Mouse (Mus musculus): ENCODE results near the gene Ccdc34. TPM values are rescaled to one million over a fixed set of nuclear protein-coding genes. Genes with fewer than 3 reads are reported as not detected.
A peak's percentile ranks its signal among the peaks of the same experiment; 100 is the strongest.

The Ccdc34 gene
- polyA plus RNA-seq, 1 experiment from 2014 or later = 59.7 TPM

DNA sequence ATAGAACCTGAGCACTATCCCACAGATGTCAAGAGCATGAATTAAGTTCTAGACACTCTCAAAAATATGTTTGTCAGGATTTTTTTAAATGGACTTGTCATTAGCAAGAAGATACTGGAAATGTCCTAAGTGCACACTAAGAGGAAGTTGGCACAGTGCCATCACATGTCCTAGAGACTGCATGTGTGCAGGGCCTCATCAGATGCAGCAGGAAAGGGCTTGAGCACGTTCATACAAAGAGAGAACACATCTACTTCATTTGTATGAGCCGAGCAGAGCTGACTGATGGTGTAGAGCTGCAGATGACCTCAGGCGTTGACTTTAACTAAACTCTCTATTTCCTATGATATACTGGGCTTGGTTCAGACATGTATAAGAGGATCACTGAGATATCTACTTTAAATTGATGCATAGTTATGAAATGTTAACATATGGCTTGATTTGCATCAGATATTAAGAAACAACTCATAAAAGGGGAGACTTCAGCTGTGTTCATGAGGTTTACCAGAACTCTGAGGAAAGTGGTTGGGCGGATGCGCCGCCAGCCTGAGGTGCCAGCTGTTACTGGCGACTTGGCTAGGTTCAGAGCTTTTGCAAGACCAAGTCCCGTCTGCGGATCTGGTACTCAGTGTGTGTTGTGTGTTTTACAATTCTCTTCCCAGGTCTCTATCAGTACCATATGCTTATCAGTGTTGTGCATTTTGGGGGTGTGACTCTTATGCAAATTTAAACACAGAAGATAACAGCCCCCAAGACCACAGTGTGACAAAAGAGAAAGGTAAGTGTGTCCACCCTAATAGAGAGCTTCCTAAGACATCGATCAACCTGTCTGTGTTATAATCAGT lies 10.0 kb upstream of the Ccdc34 start:
- ATAC-seq (ENCODE audit: low FRiP score, low TSS enrichment) = no peak
- no peaks in the 10 kb centered on the region for H3K4me1 ChIP-seq (ENCODE audit: control insufficient read depth, insufficient read depth, low read length)
- peaks cover 50% of the 10 kb centered on the region for H3K36me3 ChIP-seq (ENCODE audit: control insufficient read depth, insufficient read depth, low read length)
- no peak overlapping the region for H3K4me2 ChIP-seq (replicated peaks; ENCODE audit: low read depth, low read length)
- no peak overlapping the region for H3K4me3 ChIP-seq (ENCODE audit: low read length)
- H3K27ac ChIP-seq (ENCODE audit: low read depth, low read length) = no peak overlapping the region
- H3K9ac ChIP-seq (ENCODE audit: low read depth, low read length) = no peak overlapping the region
- 96% methylated on average over 10 of the region's 10 CpGs for WGBS
- no peaks in the 10 kb centered on the region for H3K27me3 ChIP-seq (ENCODE audit: control insufficient read depth, insufficient read depth, low read length)
- H3K9me3 ChIP-seq (ENCODE audit: control insufficient read depth, low read length) = no peaks in the 10 kb centered on the region

DNA sequence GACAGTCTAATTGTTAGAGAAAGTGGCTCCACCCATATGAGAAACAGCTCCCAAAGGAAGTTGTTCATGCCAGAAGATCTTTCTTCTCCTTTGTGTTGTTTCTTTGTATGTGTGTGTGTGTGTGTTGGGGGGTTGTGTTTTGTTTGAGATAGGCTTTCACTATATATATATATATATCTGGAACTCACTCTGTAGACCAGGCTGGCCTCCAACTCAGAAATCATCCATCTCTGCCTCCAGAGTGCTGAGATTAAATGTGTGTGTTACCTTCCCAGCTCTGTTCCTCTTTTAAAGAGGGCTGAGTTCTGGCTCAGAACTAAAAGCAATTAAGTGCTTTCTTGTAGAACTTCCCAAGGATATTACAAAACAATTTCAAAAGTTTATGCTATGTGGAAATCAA lies 8.2 kb upstream of the Ccdc34 start:
- no peak overlapping the region for H3K4me2 ChIP-seq (replicated peaks; ENCODE audit: low read depth, low read length)
- H3K4me1 ChIP-seq (ENCODE audit: control insufficient read depth, insufficient read depth, low read length) = no peaks in the 10 kb centered on the region
- no peaks in the 10 kb centered on the region for H3K27me3 ChIP-seq (ENCODE audit: control insufficient read depth, insufficient read depth, low read length)
- no peak overlapping the region for H3K4me3 ChIP-seq (ENCODE audit: low read length)
- no peaks in the 10 kb centered on the region for H3K9me3 ChIP-seq (ENCODE audit: control insufficient read depth, low read length)
- H3K27ac ChIP-seq (ENCODE audit: low read depth, low read length) = no peak overlapping the region
- H3K9ac ChIP-seq (ENCODE audit: low read depth, low read length) = no peak overlapping the region
- peaks cover 49% of the 10 kb centered on the region for H3K36me3 ChIP-seq (ENCODE audit: control insufficient read depth, insufficient read depth, low read length)
- no peak for ATAC-seq (ENCODE audit: low FRiP score, low TSS enrichment)

DNA sequence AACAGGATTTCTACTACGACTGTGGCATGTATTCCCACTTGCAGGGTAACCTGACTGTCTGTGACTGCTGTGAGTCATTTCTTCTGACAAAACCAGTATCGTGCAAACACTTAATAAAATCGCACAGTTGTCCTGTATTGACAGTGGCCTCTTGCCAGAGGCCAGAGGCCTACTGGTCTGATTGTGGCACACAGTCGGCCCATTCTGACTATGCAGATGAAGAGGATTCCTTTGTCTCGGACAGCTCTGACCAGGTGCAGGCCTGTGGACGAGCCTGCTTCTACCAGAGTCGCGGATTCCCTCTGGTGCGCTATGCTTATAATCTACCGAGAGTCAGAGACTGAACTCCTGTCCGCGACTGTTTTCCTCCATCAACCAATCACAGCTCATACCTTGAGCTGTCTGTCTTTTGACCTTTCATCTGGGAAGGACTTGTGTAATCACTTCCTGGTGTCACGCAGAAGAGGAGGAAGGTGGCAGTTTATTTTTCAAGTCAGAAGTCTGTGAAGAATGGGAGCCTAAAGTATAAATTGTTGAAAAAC lies 5.4 kb upstream of the Ccdc34 start:
- Histone ChIP-seq H3K36me3 (ENCODE audit: control insufficient read depth, insufficient read depth, low read length) (peaks cover 40% of the 10 kb centered on the region), H3K9ac (ENCODE audit: low read depth, low read length) (no peak overlapping the region), H3K4me3 (ENCODE audit: low read length) (no peak overlapping the region), H3K27me3 (ENCODE audit: control insufficient read depth, insufficient read depth, low read length) (no peaks in the 10 kb centered on the region), H3K9me3 (ENCODE audit: control insufficient read depth, low read length) (no peaks in the 10 kb centered on the region), H3K4me2 (replicated peaks; ENCODE audit: low read depth, low read length) (no peak overlapping the region), H3K27ac (ENCODE audit: low read depth, low read length) (no peak overlapping the region), H3K4me1 (ENCODE audit: control insufficient read depth, insufficient read depth, low read length) (no peaks in the 10 kb centered on the region)
- 93% methylated on average over 13 of the region's 13 CpGs for WGBS
- no peak for ATAC-seq (ENCODE audit: low FRiP score, low TSS enrichment)

DNA sequence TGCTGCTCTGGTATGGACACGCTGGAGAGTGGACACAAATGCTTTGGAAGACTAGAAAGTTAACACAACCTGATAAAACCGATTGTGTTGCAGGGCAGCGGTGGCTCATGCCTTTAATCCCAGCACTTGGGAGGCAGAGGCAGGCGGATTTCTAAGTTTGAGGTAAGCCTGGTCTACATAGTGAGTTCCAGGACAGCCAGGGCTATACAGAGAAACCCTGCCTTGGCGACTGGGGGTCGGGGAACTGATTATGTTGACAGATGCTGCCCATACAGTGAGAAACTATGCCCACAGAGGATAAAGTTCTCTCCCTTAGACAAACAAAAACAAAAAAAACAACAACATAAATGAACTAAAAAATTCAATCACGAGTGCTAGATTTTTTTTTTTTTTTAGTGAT lies 530 bp upstream of the Ccdc34 start:
- Histone ChIP-seq H3K4me1 (ENCODE audit: control insufficient read depth, insufficient read depth, low read length) (peaks cover 16% of the 10 kb centered on the region), H3K27me3 (ENCODE audit: control insufficient read depth, insufficient read depth, low read length) (no peaks in the 10 kb centered on the region), H3K9ac (ENCODE audit: low read depth, low read length) (peak overlapping the region; percentile 86), H3K36me3 (ENCODE audit: control insufficient read depth, insufficient read depth, low read length) (peaks cover 9% of the 10 kb centered on the region; the same call in 1 of the 2 replicates), H3K9me3 (ENCODE audit: control insufficient read depth, low read length) (no peaks in the 10 kb centered on the region), H3K4me2 (replicated peaks; ENCODE audit: low read depth, low read length) (peak overlapping the region; percentile 78), H3K4me3 (ENCODE audit: low read length) (peak overlapping the region; percentile 84), H3K27ac (ENCODE audit: low read depth, low read length) (no peak overlapping the region)
- ATAC-seq (ENCODE audit: low FRiP score, low TSS enrichment) = no peak
- 43% methylated on average over 7 of the region's 7 CpGs for WGBS

DNA sequence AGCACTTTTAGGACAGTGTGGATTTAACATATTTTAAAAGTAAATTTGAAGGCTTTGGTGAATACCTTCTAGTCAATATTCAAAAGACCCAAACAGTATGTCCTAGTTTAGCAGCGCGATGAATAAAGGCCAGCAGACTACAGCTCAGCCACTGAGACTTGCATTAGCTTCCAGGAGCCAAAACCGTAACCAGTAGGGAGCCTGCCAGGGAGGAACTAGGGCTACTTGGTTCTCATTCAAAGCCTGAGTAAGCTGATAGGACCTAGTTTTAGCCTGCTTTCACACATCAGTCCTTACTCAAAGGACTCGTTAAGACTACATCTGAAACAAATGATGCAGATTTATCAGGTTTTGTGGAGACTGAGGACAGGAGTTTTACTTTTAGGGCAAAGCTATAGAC lies 2.0 kb downstream of the Ccdc34 start:
- peaks cover 9% of the 10 kb centered on the region; the same call in 1 of the 2 replicates for H3K36me3 ChIP-seq (ENCODE audit: control insufficient read depth, insufficient read depth, low read length)
- no peak for ATAC-seq (ENCODE audit: low FRiP score, low TSS enrichment)
- no peaks in the 10 kb centered on the region for H3K9me3 ChIP-seq (ENCODE audit: control insufficient read depth, low read length)
- peak overlapping the region; percentile 78; the same call in 1 of the 2 replicates for H3K4me2 ChIP-seq (replicated peaks; ENCODE audit: low read depth, low read length)
- H3K4me1 ChIP-seq (ENCODE audit: control insufficient read depth, insufficient read depth, low read length) = peaks cover 16% of the 10 kb centered on the region
- H3K27me3 ChIP-seq (ENCODE audit: control insufficient read depth, insufficient read depth, low read length) = no peaks in the 10 kb centered on the region
- H3K4me3 ChIP-seq (ENCODE audit: low read length) = no peak overlapping the region
- H3K27ac ChIP-seq (ENCODE audit: low read depth, low read length) = no peak overlapping the region
- WGBS = 84% methylated on average over 4 of the region's 4 CpGs
- no peak overlapping the region; the same call in 1 of the 2 replicates for H3K9ac ChIP-seq (ENCODE audit: low read depth, low read length)

DNA sequence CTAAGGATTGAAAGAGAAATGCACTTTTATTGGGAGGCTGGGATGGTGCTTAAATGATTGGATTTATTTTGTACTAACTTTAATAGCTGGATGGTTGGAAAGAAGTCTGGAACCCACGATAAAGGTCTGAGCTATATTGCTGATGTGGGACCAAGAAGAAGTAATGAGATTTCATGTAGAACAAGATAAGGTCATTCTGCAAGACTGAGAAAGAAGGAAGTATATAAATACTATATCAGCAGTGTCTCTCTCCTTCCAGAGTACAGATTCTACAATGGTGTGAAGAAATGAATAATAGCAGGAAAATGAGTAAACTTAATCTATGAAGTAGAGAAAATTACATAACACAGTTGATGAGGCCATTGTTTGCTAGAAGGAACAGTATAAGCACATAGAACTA lies 2.8 kb downstream of the Ccdc34 start:
- no peak overlapping the region for H3K9ac ChIP-seq (ENCODE audit: low read depth, low read length)
- H3K27ac ChIP-seq (ENCODE audit: low read depth, low read length) = no peak overlapping the region
- WGBS = 91% methylated on average over 1 of the region's 1 CpGs
- H3K4me2 ChIP-seq (replicated peaks; ENCODE audit: low read depth, low read length) = no peak overlapping the region
- ATAC-seq (ENCODE audit: low FRiP score, low TSS enrichment) = no peak
- H3K36me3 ChIP-seq (ENCODE audit: control insufficient read depth, insufficient read depth, low read length) = peaks cover 9% of the 10 kb centered on the region; the same call in 1 of the 2 replicates
- no peak overlapping the region for H3K4me3 ChIP-seq (ENCODE audit: low read length)
- H3K9me3 ChIP-seq (ENCODE audit: control insufficient read depth, low read length) = no peaks in the 10 kb centered on the region
- H3K27me3 ChIP-seq (ENCODE audit: control insufficient read depth, insufficient read depth, low read length) = no peaks in the 10 kb centered on the region
- H3K4me1 ChIP-seq (ENCODE audit: control insufficient read depth, insufficient read depth, low read length) = peaks cover 16% of the 10 kb centered on the region

DNA sequence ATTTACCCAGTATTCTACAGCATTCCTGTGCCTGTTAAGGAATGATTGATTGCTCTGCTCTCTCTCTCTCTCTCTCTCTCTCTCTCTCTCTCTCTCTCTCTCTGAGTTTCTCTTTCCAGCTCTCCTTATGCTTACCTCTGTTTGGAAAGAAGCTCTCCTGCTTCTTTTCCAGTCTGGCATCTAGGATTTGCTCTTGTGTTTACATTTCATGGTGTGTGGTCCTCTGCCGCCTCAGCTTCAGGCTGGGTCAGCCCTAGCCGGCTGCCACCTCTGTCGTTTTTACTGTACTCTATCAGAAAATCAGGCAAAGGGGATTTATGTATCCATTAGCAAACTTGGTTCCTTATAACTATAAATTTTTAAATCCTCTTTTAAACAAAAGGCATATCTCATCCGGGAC lies 18.6 kb downstream of the Ccdc34 start:
- Histone ChIP-seq H3K4me3 (ENCODE audit: low read length) (no peak overlapping the region), H3K4me1 (ENCODE audit: control insufficient read depth, insufficient read depth, low read length) (peaks cover 13% of the 10 kb centered on the region; the same call in 1 of the 2 replicates), H3K4me2 (replicated peaks; ENCODE audit: low read depth, low read length) (no peak overlapping the region), H3K36me3 (ENCODE audit: control insufficient read depth, insufficient read depth, low read length) (peaks cover 24% of the 10 kb centered on the region), H3K9me3 (ENCODE audit: control insufficient read depth, low read length) (no peaks in the 10 kb centered on the region), H3K9ac (ENCODE audit: low read depth, low read length) (no peak overlapping the region), H3K27ac (ENCODE audit: low read depth, low read length) (peak overlapping the region; percentile 12; the same call in 1 of the 2 replicates), H3K27me3 (ENCODE audit: control insufficient read depth, insufficient read depth, low read length) (no peaks in the 10 kb centered on the region)
- peak; percentile 83; the same call in 1 of the 2 replicates for ATAC-seq (ENCODE audit: low FRiP score, low TSS enrichment)
- 19% methylated on average over 4 of the region's 4 CpGs for WGBS

DNA sequence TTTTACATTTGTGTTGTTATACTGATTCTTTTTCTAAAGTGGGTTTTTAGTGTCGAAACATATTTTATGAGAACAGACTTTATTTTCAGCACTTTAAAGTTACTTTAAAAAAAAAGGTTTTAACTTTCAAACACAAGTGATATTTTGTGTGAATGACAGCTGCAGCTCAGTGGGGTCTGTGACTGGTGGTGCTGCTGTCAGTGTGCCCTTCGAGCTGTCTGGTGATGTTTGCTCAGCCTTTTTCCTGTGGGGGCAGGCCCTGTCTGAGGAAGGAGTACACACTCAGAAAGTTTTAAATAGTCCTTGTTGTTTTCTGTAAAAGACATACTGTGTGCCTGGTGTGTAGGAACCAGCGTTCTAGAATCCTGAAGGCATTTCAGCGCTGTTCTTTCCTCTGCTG lies 19.0 kb downstream of the Ccdc34 start:
- ATAC-seq (ENCODE audit: low FRiP score, low TSS enrichment) = no peak

DNA sequence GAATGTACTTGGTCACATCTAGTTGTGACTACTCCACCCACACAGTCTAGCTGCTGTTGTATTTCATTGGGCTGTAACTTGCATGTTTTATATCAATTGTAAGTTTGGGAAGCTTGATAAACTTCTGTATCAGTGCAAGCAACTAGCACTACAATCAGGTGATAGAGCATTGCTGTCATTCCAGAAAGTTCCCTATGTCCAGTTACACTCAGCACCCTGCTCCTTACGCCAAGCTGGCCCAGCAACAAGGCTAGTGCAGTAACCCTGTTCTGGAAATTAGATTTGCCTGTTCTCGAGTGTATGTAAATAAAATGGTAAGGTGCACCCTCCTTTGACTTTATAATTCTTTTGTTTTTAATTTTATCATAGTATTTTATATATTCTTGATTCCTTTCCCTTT lies 19.6 kb downstream of the Ccdc34 start:
- no peaks in the 10 kb centered on the region for H3K9me3 ChIP-seq (ENCODE audit: control insufficient read depth, low read length)
- 88% methylated on average over 2 of the region's 2 CpGs for WGBS
- H3K4me2 ChIP-seq (replicated peaks; ENCODE audit: low read depth, low read length) = no peak overlapping the region
- H3K9ac ChIP-seq (ENCODE audit: low read depth, low read length) = no peak overlapping the region
- peaks cover 13% of the 10 kb centered on the region; the same call in 1 of the 2 replicates for H3K4me1 ChIP-seq (ENCODE audit: control insufficient read depth, insufficient read depth, low read length)
- H3K27ac ChIP-seq (ENCODE audit: low read depth, low read length) = peak overlapping the region; percentile 19; the same call in 1 of the 2 replicates
- no peaks in the 10 kb centered on the region for H3K27me3 ChIP-seq (ENCODE audit: control insufficient read depth, insufficient read depth, low read length)
- ATAC-seq (ENCODE audit: low FRiP score, low TSS enrichment) = no peak
- no peak overlapping the region for H3K4me3 ChIP-seq (ENCODE audit: low read length)
- peaks cover 24% of the 10 kb centered on the region for H3K36me3 ChIP-seq (ENCODE audit: control insufficient read depth, insufficient read depth, low read length)

More for the DNA sequence above, 19.0 kb downstream of the Ccdc34 start:
- no peaks in the 10 kb centered on the region for H3K27me3 ChIP-seq (ENCODE audit: control insufficient read depth, insufficient read depth, low read length)
- no peak overlapping the region for H3K4me2 ChIP-seq (replicated peaks; ENCODE audit: low read depth, low read length)
- 54% methylated on average over 4 of the region's 4 CpGs for WGBS
- H3K9me3 ChIP-seq (ENCODE audit: control insufficient read depth, low read length) = no peaks in the 10 kb centered on the region
- H3K4me3 ChIP-seq (ENCODE audit: low read length) = no peak overlapping the region
- peak overlapping the region; percentile 19; the same call in 1 of the 2 replicates for H3K27ac ChIP-seq (ENCODE audit: low read depth, low read length)
- H3K36me3 ChIP-seq (ENCODE audit: control insufficient read depth, insufficient read depth, low read length) = peaks cover 24% of the 10 kb centered on the region
- no peak overlapping the region for H3K9ac ChIP-seq (ENCODE audit: low read depth, low read length)
- peaks cover 13% of the 10 kb centered on the region; the same call in 1 of the 2 replicates for H3K4me1 ChIP-seq (ENCODE audit: control insufficient read depth, insufficient read depth, low read length)

Data from kidney, embryonic 14.5 days (tissue).